Mouse (Mus musculus): ENCODE data around the gene Scube1.

GRCm38 (mm10) chr15:83667501-83667900, 57.3 kb downstream of the Scube1 start:
- TF ChIP-seq POLR2A (IDR thresholded peaks at IDR 0.05; ENCODE audit: borderline replicate concordance, insufficient read depth, low read length), result no peak
- TF ChIP-seq CTCF (IDR thresholded peaks at IDR 0.05; ENCODE audit: borderline replicate concordance, insufficient read depth, low read depth, low read length), result no peak

All from cerebellum, adult 2 months (tissue).